Mouse (Mus musculus) testis, adult 2 months (tissue): ENCODE results near the gene Pecr. TPM values are rescaled to one million over a fixed set of nuclear protein-coding genes. Genes with fewer than 3 reads are reported as not detected.
A peak's percentile ranks its signal among the peaks of the same experiment; 100 is the strongest.
"Not testable (repeated sequence)": the region's sequence is repeated elsewhere in the genome, so short reads cannot be mapped to it uniquely, and the experiment has no call there.

ENCODE experiments used
- H3K27ac ChIP-seq: fragments of 200-500 bp; 2 replicates; pipeline ENCODE4 v1.5.1; 2012; ENCODE audit warnings: low read depth, low read length; ENCODE audit not compliant: control insufficient read depth, insufficient read depth
- H3K27me3 ChIP-seq: fragments of 200-500 bp; 2 replicates; pipeline ENCODE4 v1.6.1; 2012; ENCODE audit warnings: mild to moderate bottlenecking, low read length, moderate library complexity; ENCODE audit not compliant: control insufficient read depth, insufficient read depth
- H3K36me3 ChIP-seq: fragments of 200-500 bp; 2 replicates; pipeline ENCODE4 v1.6.1; 2012; ENCODE audit warnings: mild to moderate bottlenecking, low read length; ENCODE audit not compliant: control insufficient read depth, insufficient read depth
- H3K4me1 ChIP-seq: fragments of 200-500 bp; 2 replicates; pipeline ENCODE4 v1.6.1; 2012; ENCODE audit warnings: low read length; ENCODE audit not compliant: control insufficient read depth, insufficient read depth
- H3K4me3 ChIP-seq: fragments of 200-500 bp; 2 replicates; pipeline ENCODE4 v1.5.1; 2012; ENCODE audit warnings: low read depth, mild to moderate bottlenecking, low read length, moderate library complexity, mixed read lengths; ENCODE audit not compliant: control insufficient read depth
- CTCF ChIP-seq: fragments of 200-500 bp; IDR thresholded peaks from 2 replicates; pipeline ENCODE4 v1.5.1; 2012; ENCODE audit warnings: low read depth, mild to moderate bottlenecking, inconsistent platforms, low read length, moderate library complexity; ENCODE audit not compliant: control insufficient read depth, insufficient read depth, insufficient replicate concordance
- POLR2A ChIP-seq: fragments of 200-500 bp; IDR thresholded peaks from 2 replicates; pipeline ENCODE4 v1.6.1; 2012; ENCODE audit warnings: low read depth, mild to moderate bottlenecking, inconsistent platforms, low read length, moderate library complexity; ENCODE audit not compliant: control insufficient read depth
- polyA plus RNA-seq: library from polyadenylated mRNA; depleted of rRNA; stranded (reverse); fragments of >200 nt; gene quantifications from 2 replicates; pipeline ENCODE4 v1.2.3, GENCODE M21; 2012

Gene Pecr
- polyA plus RNA-seq, 1 experiment, result 1.5 TPM

- Histone ChIP-seq H3K4me1 (no peaks in the 10 kb centered on the region; the same call in 1 of the 2 replicates), H3K27ac (no peak overlapping the region), H3K36me3 (no peaks in the 10 kb centered on the region), H3K4me3 (no peak overlapping the region), H3K27me3 (no peaks in the 10 kb centered on the region)
- no peak for TF ChIP-seq CTCF
- TF ChIP-seq POLR2A, result no peak
Measured at GRCm38 (mm10) chr1:72242581-72243143, 41.5 kb downstream of the Pecr start.

- H3K27me3 ChIP-seq, H3K27ac ChIP-seq, H3K4me3 ChIP-seq, H3K4me1 ChIP-seq, H3K36me3 ChIP-seq: not testable (repeated sequence)
Measured at GRCm38 (mm10) chr1:72239113-72239512, 45.0 kb downstream of the Pecr start.

GRCm38 (mm10) chr1:72238016-72238580, 46.0 kb downstream of the Pecr start:
- H3K4me3 ChIP-seq, result no peak overlapping the region

GRCm38 (mm10) chr1:72237007-72237775, 46.9 kb downstream of the Pecr start:
- Histone ChIP-seq H3K27ac (no peak overlapping the region), H3K27me3 (no peaks in the 10 kb centered on the region), H3K36me3 (no peaks in the 10 kb centered on the region), H3K4me1 (peaks cover 2% of the 10 kb centered on the region; the same call in 1 of the 2 replicates), H3K4me3 (no peak overlapping the region)
- TF ChIP-seq CTCF (no peak), POLR2A (no peak)

More at GRCm38 (mm10) chr1:72238016-72238580, 46.0 kb downstream of the Pecr start:
- no peaks in the 10 kb centered on the region for H3K27me3 ChIP-seq
- no peak overlapping the region for H3K27ac ChIP-seq
- H3K36me3 ChIP-seq, result no peaks in the 10 kb centered on the region
- peaks cover 2% of the 10 kb centered on the region; the same call in 1 of the 2 replicates for H3K4me1 ChIP-seq
- TF ChIP-seq POLR2A (no peak), CTCF (no peak)

- not testable (repeated sequence) for H3K27me3 ChIP-seq, H3K36me3 ChIP-seq, H3K4me1 ChIP-seq
- peak; percentile 72 for TF ChIP-seq POLR2A
- H3K4me3 ChIP-seq, result peak overlapping the region; percentile 82
- peak overlapping the region; percentile 50 for H3K27ac ChIP-seq
Measured at GRCm38 (mm10) chr1:72236363-72237006, 47.6 kb downstream of the Pecr start.

- H3K4me1 ChIP-seq, H3K27ac ChIP-seq, H3K4me3 ChIP-seq, H3K27me3 ChIP-seq, H3K36me3 ChIP-seq: not testable (repeated sequence)
Measured at GRCm38 (mm10) chr1:72232592-72232991, 51.5 kb downstream of the Pecr start.

- H3K36me3 ChIP-seq, result no peaks in the 10 kb centered on the region
- H3K4me3 ChIP-seq, result no peak overlapping the region
- TF ChIP-seq POLR2A (no peak), CTCF (no peak)
- no peaks in the 10 kb centered on the region for H3K27me3 ChIP-seq
- H3K4me1 ChIP-seq, result peaks cover 8% of the 10 kb centered on the region
- no peak overlapping the region for H3K27ac ChIP-seq
Measured at GRCm38 (mm10) chr1:72228974-72229373, 55.1 kb downstream of the Pecr start.

GRCm38 (mm10) chr1:72227546-72227945, 56.6 kb downstream of the Pecr start:
- H3K27me3 ChIP-seq, result no peaks in the 10 kb centered on the region
- no peak overlapping the region for H3K27ac ChIP-seq
- TF ChIP-seq CTCF (no peak), POLR2A (no peak)
- no peaks in the 10 kb centered on the region for H3K36me3 ChIP-seq
- H3K4me1 ChIP-seq, result peaks cover 8% of the 10 kb centered on the region
- no peak overlapping the region for H3K4me3 ChIP-seq
